Mouse (Mus musculus): ENCODE data around the gene Raet1e. TPM values are rescaled to one million over a fixed set of nuclear protein-coding genes. Genes with fewer than 3 reads are reported as not detected.
A peak's percentile ranks its signal among the peaks of the same experiment; 100 is the strongest.
"Not testable (repeated sequence)": the region's sequence is repeated elsewhere in the genome, so short reads cannot be mapped to it uniquely, and the experiment has no call there.

Raet1e gene
- polyA plus RNA-seq, 1 experiment from 2014 or later, result 0.71 TPM

- not testable (repeated sequence) for H3K27ac ChIP-seq (ENCODE audit: low read length); H3K4me3 ChIP-seq (replicated peaks; ENCODE audit: low read length); H3K27me3 ChIP-seq (replicated peaks; ENCODE audit: control insufficient read depth, insufficient read depth, low read length); H3K9me3 ChIP-seq (ENCODE audit: control insufficient read depth, low read length); H3K9ac ChIP-seq (replicated peaks; ENCODE audit: low read depth, low read length); H3K36me3 ChIP-seq (ENCODE audit: control insufficient read depth, insufficient read depth); ATAC-seq; H3K4me2 ChIP-seq (ENCODE audit: low read length); H3K4me1 ChIP-seq (replicated peaks; ENCODE audit: control insufficient read depth, insufficient read depth, low read length)
- 90% methylated on average over 2 of the region's 2 CpGs for WGBS
Observed at GRCm38 (mm10) chr10:22176515-22176914, 18.1 kb downstream of the Raet1e start.

DNA sequence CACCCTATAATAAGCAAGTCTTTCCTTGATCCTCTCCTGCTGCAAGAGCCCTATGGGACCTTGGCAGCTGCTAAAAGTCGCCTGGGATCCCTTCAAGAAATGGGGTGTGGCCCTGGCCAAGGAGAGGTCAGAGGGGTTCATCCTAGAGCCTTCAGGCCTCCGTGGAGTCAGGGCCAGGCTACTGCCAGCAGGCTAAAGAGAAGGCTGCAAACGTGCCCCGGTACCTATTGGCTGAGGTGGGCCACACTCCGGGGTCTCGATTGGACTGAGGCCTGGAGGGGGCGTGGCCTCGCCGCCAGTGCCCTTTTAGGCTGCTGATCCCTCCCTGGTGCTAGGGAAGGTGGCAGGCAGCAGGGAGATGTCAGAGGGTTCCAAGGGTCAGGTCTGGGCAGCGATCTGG is 32.7 kb downstream of the Raet1e start:
- WGBS, result 6% methylated on average over 7 of the region's 10 CpGs
- peak; percentile 67 for ATAC-seq
- not testable (repeated sequence) for H3K4me2 ChIP-seq (ENCODE audit: low read length); H3K27ac ChIP-seq (ENCODE audit: low read length); H3K36me3 ChIP-seq (ENCODE audit: control insufficient read depth, insufficient read depth); H3K9ac ChIP-seq (replicated peaks; ENCODE audit: low read depth, low read length); H3K27me3 ChIP-seq (replicated peaks; ENCODE audit: control insufficient read depth, insufficient read depth, low read length); H3K4me3 ChIP-seq (replicated peaks; ENCODE audit: low read length); H3K9me3 ChIP-seq (ENCODE audit: control insufficient read depth, low read length); H3K4me1 ChIP-seq (replicated peaks; ENCODE audit: control insufficient read depth, insufficient read depth, low read length)

DNA sequence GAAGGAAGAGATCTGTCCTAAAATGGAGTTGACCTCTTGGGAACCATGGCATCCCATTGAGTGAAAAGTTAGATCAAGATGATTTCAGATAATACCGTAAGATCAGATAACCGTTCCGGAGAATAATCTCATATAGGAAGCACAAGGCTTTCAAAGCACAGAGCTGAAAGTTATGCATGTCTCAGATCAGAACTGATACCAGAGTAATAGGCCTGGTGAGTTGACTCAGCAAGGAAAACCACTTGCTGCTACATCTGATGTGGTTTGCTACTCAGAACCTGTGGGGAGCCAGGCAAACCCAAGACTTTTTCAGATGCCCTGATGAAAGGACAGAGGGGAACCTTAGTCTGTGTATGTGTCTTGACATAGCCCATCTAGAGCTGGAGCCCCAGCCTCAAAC is 43.0 kb downstream of the Raet1e start:
- no CpG with 5 or more reads among the region's 3 CpGs for WGBS
- not testable (repeated sequence) for H3K4me1 ChIP-seq (replicated peaks; ENCODE audit: control insufficient read depth, insufficient read depth, low read length); H3K27ac ChIP-seq (ENCODE audit: low read length); H3K9me3 ChIP-seq (ENCODE audit: control insufficient read depth, low read length); H3K27me3 ChIP-seq (replicated peaks; ENCODE audit: control insufficient read depth, insufficient read depth, low read length); H3K36me3 ChIP-seq (ENCODE audit: control insufficient read depth, insufficient read depth); H3K4me3 ChIP-seq (replicated peaks; ENCODE audit: low read length); H3K4me2 ChIP-seq (ENCODE audit: low read length); ATAC-seq; H3K9ac ChIP-seq (replicated peaks; ENCODE audit: low read depth, low read length)

- not testable (repeated sequence) for H3K27me3 ChIP-seq (replicated peaks; ENCODE audit: control insufficient read depth, insufficient read depth, low read length); H3K9ac ChIP-seq (replicated peaks; ENCODE audit: low read depth, low read length); H3K36me3 ChIP-seq (ENCODE audit: control insufficient read depth, insufficient read depth); H3K9me3 ChIP-seq (ENCODE audit: control insufficient read depth, low read length); H3K27ac ChIP-seq (ENCODE audit: low read length); H3K4me3 ChIP-seq (replicated peaks; ENCODE audit: low read length); H3K4me1 ChIP-seq (replicated peaks; ENCODE audit: control insufficient read depth, insufficient read depth, low read length); H3K4me2 ChIP-seq (ENCODE audit: low read length)
- peak; percentile 91 for ATAC-seq
- no CpG with 5 or more reads among the region's 2 CpGs for WGBS
Observed at GRCm38 (mm10) chr10:22202784-22203583, 44.6 kb downstream of the Raet1e start.

GRCm38 (mm10) chr10:22206443-22206842 is 48.1 kb downstream of the Raet1e start:
- not testable (repeated sequence) for H3K9me3 ChIP-seq (ENCODE audit: control insufficient read depth, low read length); H3K27me3 ChIP-seq (replicated peaks; ENCODE audit: control insufficient read depth, insufficient read depth, low read length); H3K4me1 ChIP-seq (replicated peaks; ENCODE audit: control insufficient read depth, insufficient read depth, low read length); H3K9ac ChIP-seq (replicated peaks; ENCODE audit: low read depth, low read length); H3K27ac ChIP-seq (ENCODE audit: low read length); H3K36me3 ChIP-seq (ENCODE audit: control insufficient read depth, insufficient read depth); H3K4me3 ChIP-seq (replicated peaks; ENCODE audit: low read length); H3K4me2 ChIP-seq (ENCODE audit: low read length)
- WGBS, result 63% methylated on average over 1 of the region's 1 CpGs
- 0 out of 2 replicates have a peak, but pooled peaks have one; percentile 56 for ATAC-seq

DNA sequence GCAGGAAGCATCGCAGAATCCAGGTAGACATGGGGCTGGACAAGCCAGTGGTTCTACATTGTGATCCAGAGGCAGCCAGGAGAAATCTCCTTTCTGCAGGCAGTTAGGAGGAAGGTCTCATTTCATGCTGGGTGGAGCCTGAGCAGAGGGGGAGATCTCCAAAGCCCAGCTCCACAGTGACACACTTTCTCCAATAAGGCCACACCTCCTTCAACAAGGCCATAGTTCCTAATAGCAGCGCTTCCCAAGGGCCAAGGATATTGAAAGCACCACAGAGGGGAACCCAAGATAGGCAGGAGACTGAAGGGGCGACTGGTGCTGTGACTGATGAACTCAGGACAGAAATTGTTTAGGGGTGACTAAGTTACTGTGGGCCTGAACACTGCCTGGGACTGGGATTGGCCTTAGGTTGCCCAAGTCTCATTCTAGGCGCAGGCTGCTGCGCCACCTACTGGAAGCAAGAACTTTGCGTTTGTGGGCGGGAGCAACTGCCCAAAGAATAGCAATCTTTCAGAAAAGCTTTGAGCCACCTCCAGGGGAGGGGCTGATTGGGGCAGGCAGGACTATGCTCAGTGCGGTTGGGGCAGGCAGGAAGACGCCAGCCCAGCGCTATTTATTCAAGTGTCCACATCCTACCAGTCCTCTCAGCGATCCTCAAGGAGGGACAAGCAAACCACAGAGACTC is 53.8 kb downstream of the Raet1e start:
- not testable (repeated sequence) for H3K4me2 ChIP-seq (ENCODE audit: low read length); H3K36me3 ChIP-seq (ENCODE audit: control insufficient read depth, insufficient read depth); H3K4me3 ChIP-seq (replicated peaks; ENCODE audit: low read length); H3K9me3 ChIP-seq (ENCODE audit: control insufficient read depth, low read length); H3K4me1 ChIP-seq (replicated peaks; ENCODE audit: control insufficient read depth, insufficient read depth, low read length); H3K9ac ChIP-seq (replicated peaks; ENCODE audit: low read depth, low read length); H3K27ac ChIP-seq (ENCODE audit: low read length); H3K27me3 ChIP-seq (replicated peaks; ENCODE audit: control insufficient read depth, insufficient read depth, low read length)
- WGBS, result 2% methylated on average over 8 of the region's 11 CpGs
- ATAC-seq, result peak; percentile 59; the same call in 1 of the 2 replicates

GRCm38 (mm10) chr10:22223474-22224349 is 65.3 kb downstream of the Raet1e start:
- H3K27ac ChIP-seq (ENCODE audit: low read length), result not testable (repeated sequence)
- WGBS, result no CpG with 5 or more reads among the region's 7 CpGs
- ATAC-seq, result peak; percentile 93

GRCm38 (mm10) chr10:22265060-22265459 is 106.7 kb downstream of the Raet1e start:
- no peaks in the 10 kb centered on the region for H3K4me1 ChIP-seq (replicated peaks; ENCODE audit: control insufficient read depth, insufficient read depth, low read length)
- no peak overlapping the region for H3K4me2 ChIP-seq (ENCODE audit: low read length)
- H3K27ac ChIP-seq (ENCODE audit: low read length), result no peak overlapping the region
- ATAC-seq, result no peak
- no peaks in the 10 kb centered on the region for H3K27me3 ChIP-seq (replicated peaks; ENCODE audit: control insufficient read depth, insufficient read depth, low read length)
- H3K9ac ChIP-seq (replicated peaks; ENCODE audit: low read depth, low read length), result no peak overlapping the region
- 0 out of 2 replicates have a peak, but pooled peaks cover 2% of the 10 kb centered on the region for H3K9me3 ChIP-seq (ENCODE audit: control insufficient read depth, low read length)
- no peak overlapping the region for H3K4me3 ChIP-seq (replicated peaks; ENCODE audit: low read length)
- no peaks in the 10 kb centered on the region for H3K36me3 ChIP-seq (ENCODE audit: control insufficient read depth, insufficient read depth)
- 94% methylated on average over 8 of the region's 8 CpGs for WGBS

More at GRCm38 (mm10) chr10:22223474-22224349, 65.3 kb downstream of the Raet1e start:
- H3K27me3 ChIP-seq (replicated peaks; ENCODE audit: control insufficient read depth, insufficient read depth, low read length); H3K36me3 ChIP-seq (ENCODE audit: control insufficient read depth, insufficient read depth); H3K4me1 ChIP-seq (replicated peaks; ENCODE audit: control insufficient read depth, insufficient read depth, low read length); H3K4me3 ChIP-seq (replicated peaks; ENCODE audit: low read length); H3K9ac ChIP-seq (replicated peaks; ENCODE audit: low read depth, low read length); H3K9me3 ChIP-seq (ENCODE audit: control insufficient read depth, low read length); H3K4me2 ChIP-seq (ENCODE audit: low read length): not testable (repeated sequence)
